ENCODE assay signal across 9 mouse cellular contexts in genomic region chr2:172827564-172827963, GRCm38 (mm10).
DNase-seq lines count a peak whose midpoint lies in the region; ATAC-seq and TF ChIP-seq lines count a peak whose summit lies in the region.
"Had no signal": no experiment of that assay in that cellular context is flagged by ENCODE, and none has a peak within 500 bp of the region (broad histone marks: within the 10 kb centered on the region; RNA-seq: fewer than 3 reads in every experiment).

No protein-coding gene starts in this region.

- TF ChIP-seq CTCF in Patski (IDR thresholded peaks at IDR 0.05): peak; percentile 36
- TF ChIP-seq CTCF in cortical plate, adult 2 months (IDR thresholded peaks at IDR 0.05; ENCODE audit: extremely low read depth, insufficient read depth, low read length): peak; percentile 51
- peak; percentile 58 for TF ChIP-seq CTCF in liver, embryonic 14.5 days (IDR thresholded peaks at IDR 0.05; ENCODE audit: low read depth)

- no peak for ATAC-seq in midbrain, embryonic 16.5 days
- no peak for ATAC-seq in Patski
- ATAC-seq in liver, embryonic 14.5 days (ENCODE audit: insufficient read depth): no peak
- ATAC-seq in erythroid progenitor cell, adult 5-6 weeks (replicated peaks; ENCODE audit: low FRiP score, poor library complexity, severe bottlenecking): no peak

- POLR2A ChIA-PET in Patski (lab: Charles Lee): no interaction called here

- H3K27ac ChIP-seq in midbrain, embryonic 10.5 days (replicated peaks): no peak overlapping the region
- no peak overlapping the region for H3K27ac ChIP-seq in midbrain, embryonic 16.5 days (ENCODE audit: low read length)
- no peak overlapping the region for H3K27ac ChIP-seq in cortical plate, adult 2 months (ENCODE audit: insufficient read depth, low read length)
- H3K27ac ChIP-seq in liver, embryonic 14.5 days: no peak overlapping the region
- H3K27ac ChIP-seq: macrophage had no signal

- CTCF ChIA-PET in Patski (lab: Charles Lee): no interaction called here

- in situ Hi-C loops in Patski (cut with MboI; ENCODE audit: low pct_unique_long_range_greater_than_20kb): no loop called here

- no peak for TF ChIP-seq POLR2A in cortical plate, adult 2 months (IDR thresholded peaks at IDR 0.05; ENCODE audit: extremely low read depth, insufficient read depth, low read length)

- peaks cover 67% of the 10 kb centered on the region for H3K27me3 ChIP-seq in midbrain, embryonic 10.5 days (ENCODE audit: low read depth, poor library complexity, severe bottlenecking)
- H3K27me3 ChIP-seq in midbrain, embryonic 16.5 days (ENCODE audit: control insufficient read depth, insufficient read depth, low read depth, low read length): peaks cover 8% of the 10 kb centered on the region
- H3K27me3 ChIP-seq in Patski: peaks cover 5% of the 10 kb centered on the region
- peaks cover 2% of the 10 kb centered on the region for H3K27me3 ChIP-seq in liver, embryonic 14.5 days (ENCODE audit: control insufficient read depth, insufficient read depth, low read length)

- H3K4me2 ChIP-seq in midbrain, embryonic 16.5 days (ENCODE audit: low read length): no peak overlapping the region
- H3K4me2 ChIP-seq in liver, embryonic 14.5 days (ENCODE audit: low read depth): no peak overlapping the region

- H3K9ac ChIP-seq in midbrain, embryonic 16.5 days (ENCODE audit: low read depth, low read length): no peak overlapping the region
- H3K9ac ChIP-seq in liver, embryonic 14.5 days (replicated peaks): no peak overlapping the region

- H3K4me3 ChIP-seq in midbrain, embryonic 10.5 days: no peak overlapping the region
- H3K4me3 ChIP-seq in midbrain, embryonic 16.5 days (ENCODE audit: low read depth, low read length): no peak overlapping the region
- H3K4me3 ChIP-seq in cortical plate, adult 2 months (ENCODE audit: insufficient read depth, low read length): no peak overlapping the region
- no peak overlapping the region for H3K4me3 ChIP-seq in liver, embryonic 14.5 days (ENCODE audit: insufficient read depth in 1 of 2, low read depth in 2 of 2, low read length in 2 of 2)
- H3K4me3 ChIP-seq: erythroblast, embryonic 14.5 days had no signal

- TF ChIP-seq EP300 in liver, embryonic 14.5 days (IDR thresholded peaks at IDR 0.05; ENCODE audit: low read depth): no peak

- H3K4me1 ChIP-seq in midbrain, embryonic 10.5 days: peaks cover 44% of the 10 kb centered on the region
- H3K4me1 ChIP-seq in midbrain, embryonic 16.5 days (ENCODE audit: control insufficient read depth, insufficient read depth, low read length): peaks cover 8% of the 10 kb centered on the region; the same call in 1 of the 2 replicates
- H3K4me1 ChIP-seq in cortical plate, adult 2 months (ENCODE audit: control insufficient read depth, insufficient read depth, low read length): no peaks in the 10 kb centered on the region
- no peaks in the 10 kb centered on the region for H3K4me1 ChIP-seq in liver, embryonic 14.5 days (replicated peaks; ENCODE audit: control insufficient read depth in 2 of 2, insufficient read depth in 2 of 2, low read length in 1 of 2)

- 67% methylated on average over 7 of the region's 7 CpGs for WGBS in midbrain, embryonic 10.5 days
- 60% methylated on average over 7 of the region's 7 CpGs for WGBS in midbrain, embryonic 16.5 days
- WGBS in liver, embryonic 14.5 days (ENCODE audit: insufficient replicate concordance): 39% methylated on average over 7 of the region's 7 CpGs

- no peaks in the 10 kb centered on the region for H3K9me3 ChIP-seq in midbrain, embryonic 10.5 days (replicated peaks)
- H3K9me3 ChIP-seq in midbrain, embryonic 16.5 days (replicated peaks; ENCODE audit: control insufficient read depth, low read length, poor library complexity, severe bottlenecking): no peaks in the 10 kb centered on the region
- H3K9me3 ChIP-seq in liver, embryonic 14.5 days (ENCODE audit: control insufficient read depth, low read length): no peaks in the 10 kb centered on the region

- DNase-seq in midbrain, embryonic 10.5 days (ENCODE audit: low spot score): peak; percentile 39
- DNase-seq in Patski (ENCODE audit: low read depth, low spot score): no peak
- peak in 1 of 3 experiments; percentile 7 for DNase-seq in liver, embryonic 14.5 days (ENCODE audit: low read depth in 3 of 3, low spot score in 3 of 3)
- DNase-seq in thymus, postnatal 0 days (ENCODE audit: low spot score): peak; percentile 59

- H3K36me3 ChIP-seq in midbrain, embryonic 10.5 days: no peaks in the 10 kb centered on the region
- no peaks in the 10 kb centered on the region for H3K36me3 ChIP-seq in midbrain, embryonic 16.5 days (ENCODE audit: control insufficient read depth, insufficient read depth, low read length)
- no peaks in the 10 kb centered on the region for H3K36me3 ChIP-seq in liver, embryonic 14.5 days (replicated peaks; ENCODE audit: control insufficient read depth, insufficient read depth, low read depth)
